Mouse (Mus musculus): ENCODE measurements around the gene Slc22a2. TPM values are rescaled to one million over a fixed set of nuclear protein-coding genes. Genes with fewer than 3 reads are reported as not detected.
"Not testable (repeated sequence)": the region's sequence is repeated elsewhere in the genome, so short reads cannot be mapped to it uniquely, and the experiment has no call there.

The Slc22a2 gene
- total RNA-seq, 2 experiments from 2014 or later, result not detected

GRCm38 (mm10) chr17:12630976-12631730 is 47.2 kb downstream of the Slc22a2 start:
- no peak for ATAC-seq (ENCODE audit: poor library complexity, severe bottlenecking)

GRCm38 (mm10) chr17:12631771-12632600 is 48.1 kb downstream of the Slc22a2 start:
- no peak for ATAC-seq (ENCODE audit: poor library complexity, severe bottlenecking)

- ATAC-seq (ENCODE audit: poor library complexity, severe bottlenecking), result no peak
These were observed 50.9 kb downstream of the Slc22a2 start for GRCm38 (mm10) chr17:12634814-12635213.

GRCm38 (mm10) chr17:12639585-12639984 is 55.7 kb downstream of the Slc22a2 start:
- ATAC-seq (ENCODE audit: poor library complexity, severe bottlenecking), result no peak

- no peak for ATAC-seq (ENCODE audit: poor library complexity, severe bottlenecking)
These were observed 57.2 kb downstream of the Slc22a2 start for GRCm38 (mm10) chr17:12641087-12641486.

- no peak for ATAC-seq (ENCODE audit: poor library complexity, severe bottlenecking)
These were observed 61.5 kb downstream of the Slc22a2 start for GRCm38 (mm10) chr17:12645461-12645860.

- no peak for ATAC-seq (ENCODE audit: poor library complexity, severe bottlenecking)
These were observed 68.7 kb downstream of the Slc22a2 start for GRCm38 (mm10) chr17:12652604-12653003.

GRCm38 (mm10) chr17:12654061-12654460 is 70.1 kb downstream of the Slc22a2 start:
- no peak for ATAC-seq (ENCODE audit: poor library complexity, severe bottlenecking)

- ATAC-seq (ENCODE audit: poor library complexity, severe bottlenecking), result peak; percentile 87
These were observed 71.9 kb downstream of the Slc22a2 start for GRCm38 (mm10) chr17:12655826-12656225.

- ATAC-seq (ENCODE audit: poor library complexity, severe bottlenecking), result no peak
These were observed 74.9 kb downstream of the Slc22a2 start for GRCm38 (mm10) chr17:12658784-12659183.

GRCm38 (mm10) chr17:12659233-12659632 is 75.3 kb downstream of the Slc22a2 start:
- ATAC-seq (ENCODE audit: poor library complexity, severe bottlenecking), result no peak

GRCm38 (mm10) chr17:12660572-12661260 is 76.8 kb downstream of the Slc22a2 start:
- 0 out of 2 replicates have a peak, but pooled peaks have one; percentile 39 for ATAC-seq (ENCODE audit: poor library complexity, severe bottlenecking)

- no peak for ATAC-seq (ENCODE audit: poor library complexity, severe bottlenecking)
These were observed 80.2 kb downstream of the Slc22a2 start for GRCm38 (mm10) chr17:12664156-12664555.

- ATAC-seq (ENCODE audit: poor library complexity, severe bottlenecking), result no peak
These were observed 84.8 kb downstream of the Slc22a2 start for GRCm38 (mm10) chr17:12668478-12669362.

- no peak for ATAC-seq (ENCODE audit: poor library complexity, severe bottlenecking)
These were observed 85.4 kb downstream of the Slc22a2 start for GRCm38 (mm10) chr17:12669363-12669679.

GRCm38 (mm10) chr17:12671029-12671605 is 87.2 kb downstream of the Slc22a2 start:
- no peak for ATAC-seq (ENCODE audit: poor library complexity, severe bottlenecking)

- ATAC-seq (ENCODE audit: poor library complexity, severe bottlenecking), result no peak
These were observed 88.4 kb downstream of the Slc22a2 start for GRCm38 (mm10) chr17:12672285-12672790.

GRCm38 (mm10) chr17:12673871-12674270 is 89.9 kb downstream of the Slc22a2 start:
- no peak for ATAC-seq (ENCODE audit: poor library complexity, severe bottlenecking)

GRCm38 (mm10) chr17:12674980-12675379 is 91.0 kb downstream of the Slc22a2 start:
- not testable (repeated sequence) for ATAC-seq (ENCODE audit: poor library complexity, severe bottlenecking)

GRCm38 (mm10) chr17:12675646-12676045 is 91.7 kb downstream of the Slc22a2 start, which contains the start of gene Slc22a1:
TSS of gene Slc22a1 (minus strand) at chr17:12675829.
- ATAC-seq (ENCODE audit: poor library complexity, severe bottlenecking), result no peak

Data from megakaryocyte, adult 5-6 weeks (primary cell).